Mouse (Mus musculus): ENCODE measurements around the gene Hsp90aa1. TPM values are rescaled to one million over a fixed set of nuclear protein-coding genes. Genes with fewer than 3 reads are reported as not detected.

Gene Hsp90aa1
- polyA plus RNA-seq, 1 experiment from 2014 or later, result 1,345 TPM

DNA sequence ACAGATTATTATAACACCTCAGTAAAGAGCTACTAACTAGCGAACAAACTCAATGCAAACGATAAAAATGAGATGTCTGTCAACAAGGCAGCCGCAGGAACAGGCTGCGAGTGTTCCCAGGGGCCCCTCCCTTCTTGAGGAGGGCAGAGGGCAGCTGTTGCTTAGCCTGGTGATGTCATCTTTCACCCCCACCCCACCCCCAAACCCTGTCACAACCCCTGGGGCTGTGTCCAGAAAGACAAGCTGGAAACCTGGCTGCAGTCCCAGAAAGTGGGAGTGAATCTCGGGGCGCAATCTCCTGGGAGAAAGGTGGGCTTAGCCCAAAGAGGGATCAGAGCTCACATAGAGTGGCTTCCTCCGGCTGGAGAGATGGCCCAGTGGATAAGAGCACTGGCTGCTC is 21.3 kb downstream of the Hsp90aa1 start:
- Histone ChIP-seq H3K4me3 (no peak overlapping the region), H3K27ac (replicated peaks) (no peak overlapping the region), H3K36me3 (peaks cover 5% of the 10 kb centered on the region; the same call in 1 of the 2 replicates), H3K27me3 (no peaks in the 10 kb centered on the region), H3K9ac (replicated peaks) (no peak overlapping the region), H3K4me1 (no peaks in the 10 kb centered on the region), H3K4me2 (replicated peaks) (no peak overlapping the region), H3K9me3 (no peaks in the 10 kb centered on the region)
- WGBS, result 36% methylated on average over 7 of the region's 7 CpGs
- ATAC-seq (replicated peaks), result no peak

- ATAC-seq (replicated peaks), result no peak
- Histone ChIP-seq H3K27me3 (no peaks in the 10 kb centered on the region), H3K36me3 (peaks cover 12% of the 10 kb centered on the region; the same call in 1 of the 2 replicates), H3K9me3 (no peaks in the 10 kb centered on the region), H3K4me1 (no peaks in the 10 kb centered on the region), H3K4me3 (no peak overlapping the region), H3K4me2 (replicated peaks) (no peak overlapping the region), H3K27ac (replicated peaks) (no peak overlapping the region), H3K9ac (replicated peaks) (no peak overlapping the region)
- WGBS, result 51% methylated on average over 5 of the region's 5 CpGs
Measured at GRCm38 (mm10) chr12:110674243-110674642, 28.3 kb downstream of the Hsp90aa1 start.

DNA sequence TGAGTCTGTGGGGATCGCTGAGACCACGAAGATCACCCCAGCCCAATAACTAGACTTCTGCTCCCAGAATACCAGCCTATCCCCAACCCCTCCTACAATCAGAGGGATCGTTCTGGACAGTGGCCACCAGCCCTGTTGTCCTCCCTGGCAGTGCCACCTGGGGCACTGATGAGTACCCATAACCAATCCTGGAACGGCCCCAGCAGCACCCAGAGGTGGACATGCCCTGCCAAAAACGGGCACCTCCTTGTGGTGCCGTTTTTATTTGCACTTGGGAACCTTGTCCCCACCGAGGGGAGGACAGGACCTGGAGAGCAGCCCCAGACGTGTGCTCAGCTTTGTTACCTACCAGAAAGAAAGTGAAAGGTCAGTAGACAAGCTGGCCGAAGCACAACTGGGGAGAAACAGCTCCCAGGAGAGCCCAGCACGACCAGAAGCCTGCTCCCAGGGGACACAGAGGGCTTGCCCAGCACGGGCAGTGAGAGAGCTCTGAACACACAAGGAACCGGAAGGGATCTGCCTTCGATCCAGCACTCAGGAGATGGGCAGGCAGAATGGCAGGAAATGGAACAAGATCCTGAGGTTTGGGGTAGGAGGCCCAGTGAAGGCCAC is 35.0 kb downstream of the Hsp90aa1 start:
- H3K9ac ChIP-seq (replicated peaks), result no peak overlapping the region
- no peak overlapping the region for H3K27ac ChIP-seq (replicated peaks)
- 89% methylated on average over 13 of the region's 13 CpGs for WGBS
- no peak for ATAC-seq (replicated peaks)
- H3K9me3 ChIP-seq, result no peaks in the 10 kb centered on the region
- peaks cover 77% of the 10 kb centered on the region for H3K36me3 ChIP-seq
- H3K4me3 ChIP-seq, result no peak overlapping the region
- no peaks in the 10 kb centered on the region for H3K4me1 ChIP-seq
- H3K4me2 ChIP-seq (replicated peaks), result no peak overlapping the region
- no peaks in the 10 kb centered on the region for H3K27me3 ChIP-seq

GRCm38 (mm10) chr12:110661746-110662145 is 40.8 kb downstream of the Hsp90aa1 start:
- Histone ChIP-seq H3K4me2 (replicated peaks) (no peak overlapping the region), H3K4me3 (no peak overlapping the region), H3K9me3 (no peaks in the 10 kb centered on the region), H3K4me1 (no peaks in the 10 kb centered on the region), H3K36me3 (peaks cover 99% of the 10 kb centered on the region), H3K27ac (replicated peaks) (no peak overlapping the region), H3K27me3 (no peaks in the 10 kb centered on the region), H3K9ac (replicated peaks) (no peak overlapping the region)
- no peak for ATAC-seq (replicated peaks)
- WGBS, result 94% methylated on average over 14 of the region's 14 CpGs

GRCm38 (mm10) chr12:110651464-110651863 is 51.1 kb downstream of the Hsp90aa1 start:
- no peak overlapping the region for H3K9ac ChIP-seq (replicated peaks)
- H3K27me3 ChIP-seq, result no peaks in the 10 kb centered on the region
- peaks cover 96% of the 10 kb centered on the region for H3K36me3 ChIP-seq
- no peak overlapping the region for H3K27ac ChIP-seq (replicated peaks)
- ATAC-seq (replicated peaks), result no peak
- no peaks in the 10 kb centered on the region for H3K9me3 ChIP-seq
- H3K4me3 ChIP-seq, result no peak overlapping the region
- WGBS, result 95% methylated on average over 17 of the region's 17 CpGs
- H3K4me2 ChIP-seq (replicated peaks), result no peak overlapping the region
- H3K4me1 ChIP-seq, result no peaks in the 10 kb centered on the region

GRCm38 (mm10) chr12:110650241-110650641 is 52.3 kb downstream of the Hsp90aa1 start:
- Histone ChIP-seq H3K27ac (replicated peaks) (no peak overlapping the region), H3K4me3 (no peak overlapping the region), H3K9ac (replicated peaks) (no peak overlapping the region), H3K9me3 (no peaks in the 10 kb centered on the region), H3K4me1 (no peaks in the 10 kb centered on the region), H3K4me2 (replicated peaks) (no peak overlapping the region), H3K36me3 (peaks cover 96% of the 10 kb centered on the region), H3K27me3 (no peaks in the 10 kb centered on the region)
- no peak for ATAC-seq (replicated peaks)
- 84% methylated on average over 8 of the region's 8 CpGs for WGBS

Small RNA genes within 50 kb of the gene (microRNA-seq; reads per million reads assigned to microRNA genes)
- gene Gm27299, result not detected

Other genes starting within 250 kb of the Hsp90aa1 start
- gene Dync1h1, start 101.3 kb downstream of the Hsp90aa1 start, polyA plus RNA-seq (2015; fragmentation: Nextera tagmentation; extraction: Ambion mirVana), result 96.2 and 97.4 TPM in 2 replicates
- 0.33 and 0.48 TPM in 2 replicates for gene 1700001K19Rik, start 20.1 kb downstream of the Hsp90aa1 start, polyA plus RNA-seq (2015; fragmentation: Nextera tagmentation; extraction: Ambion mirVana)
- 31.5 and 33.5 TPM in 2 replicates for gene Wdr20, start 35.2 kb upstream of the Hsp90aa1 start, polyA plus RNA-seq (2015; fragmentation: Nextera tagmentation; extraction: Ambion mirVana)
- gene Mok, start 138.2 kb upstream of the Hsp90aa1 start, polyA plus RNA-seq (2015; fragmentation: Nextera tagmentation; extraction: Ambion mirVana), result 11.8 and 13.8 TPM in 2 replicates
- gene Zfp839, start 147.5 kb upstream of the Hsp90aa1 start, polyA plus RNA-seq (2015; fragmentation: Nextera tagmentation; extraction: Ambion mirVana), result 3.6 and 4.0 TPM in 2 replicates
- gene Cinp, start 186.4 kb upstream of the Hsp90aa1 start, polyA plus RNA-seq (2015; fragmentation: Nextera tagmentation; extraction: Ambion mirVana), result 81.8 and 82.8 TPM in 2 replicates
- gene Tecpr2, start 186.5 kb upstream of the Hsp90aa1 start, polyA plus RNA-seq (2015; fragmentation: Nextera tagmentation; extraction: Ambion mirVana), result 7.2 and 7.5 TPM in 2 replicates